Mouse (Mus musculus): ENCODE data around the gene Cntn5. TPM values are rescaled to one million over a fixed set of nuclear protein-coding genes. Genes with fewer than 3 reads are reported as not detected.

The Cntn5 gene
- polyA plus RNA-seq (2017; shearing (Covaris generic)) = not detected

- no peak for ATAC-seq
These were observed at the start of gene Cntn5 for GRCm38 (mm10) chr9:10904616-10905363. Cntn5 (minus strand) TSS chr9:10904775.

- no peak for ATAC-seq
These were observed 45.9 kb upstream of the Cntn5 start for GRCm38 (mm10) chr9:10950470-10950869.

- ATAC-seq = peak; percentile 76
These were observed 5.0 kb upstream of the Cntn5 start for GRCm38 (mm10) chr9:10909573-10909972.

- no peak for ATAC-seq
These were observed 1.1 kb upstream of the Cntn5 start for GRCm38 (mm10) chr9:10905696-10906095.

GRCm38 (mm10) chr9:10879758-10880157, 24.8 kb downstream of the Cntn5 start:
- no peak for ATAC-seq

- no peak for ATAC-seq
These were observed 30.7 kb downstream of the Cntn5 start for GRCm38 (mm10) chr9:10873881-10874280.

- ATAC-seq = no peak
These were observed 48.2 kb downstream of the Cntn5 start for GRCm38 (mm10) chr9:10856204-10856892.

GRCm38 (mm10) chr9:10816711-10817110, 87.9 kb downstream of the Cntn5 start:
- ATAC-seq = no peak

- ATAC-seq = no peak
These were observed 107.4 kb downstream of the Cntn5 start for GRCm38 (mm10) chr9:10797158-10797557.

- no peak for ATAC-seq
These were observed 109.5 kb downstream of the Cntn5 start for GRCm38 (mm10) chr9:10795102-10795501.

GRCm38 (mm10) chr9:10731878-10732277, 172.7 kb downstream of the Cntn5 start:
- ATAC-seq = no peak

- no peak for ATAC-seq
These were observed 180.4 kb downstream of the Cntn5 start for GRCm38 (mm10) chr9:10724191-10724590.

- no peak for ATAC-seq
These were observed 182.5 kb downstream of the Cntn5 start for GRCm38 (mm10) chr9:10722121-10722520.

- ATAC-seq = no peak
These were observed 185.6 kb downstream of the Cntn5 start for GRCm38 (mm10) chr9:10718986-10719385.

GRCm38 (mm10) chr9:10713641-10714040, 190.9 kb downstream of the Cntn5 start:
- no peak for ATAC-seq

- no peak for ATAC-seq
These were observed 222.9 kb downstream of the Cntn5 start for GRCm38 (mm10) chr9:10681646-10682045.

- ATAC-seq = no peak
These were observed 223.4 kb downstream of the Cntn5 start for GRCm38 (mm10) chr9:10681181-10681580.

- no peak for ATAC-seq
These were observed 235.9 kb downstream of the Cntn5 start for GRCm38 (mm10) chr9:10668676-10669075.

GRCm38 (mm10) chr9:10667438-10667837, 237.1 kb downstream of the Cntn5 start:
- no peak for ATAC-seq

GRCm38 (mm10) chr9:10665756-10666155, 238.8 kb downstream of the Cntn5 start:
- ATAC-seq = no peak

GRCm38 (mm10) chr9:10663101-10663500, 241.5 kb downstream of the Cntn5 start:
- ATAC-seq = no peak

- ATAC-seq = no peak
These were observed 245.1 kb downstream of the Cntn5 start for GRCm38 (mm10) chr9:10659478-10659877.

- ATAC-seq = no peak
These were observed 246.5 kb downstream of the Cntn5 start for GRCm38 (mm10) chr9:10658086-10658485.

- ATAC-seq = no peak
These were observed 247.3 kb downstream of the Cntn5 start for GRCm38 (mm10) chr9:10657144-10657748.
